Mouse (Mus musculus): ENCODE measurements around the gene Ap5m1. TPM values are rescaled to one million over a fixed set of nuclear protein-coding genes. Genes with fewer than 3 reads are reported as not detected.
A peak's percentile ranks its signal among the peaks of the same experiment; 100 is the strongest.
"Not testable (repeated sequence)": the region's sequence is repeated elsewhere in the genome, so short reads cannot be mapped to it uniquely, and the experiment has no call there.

Gene Ap5m1
- 10 to 100 TPM; 17.1 to 19.3 TPM for total RNA-seq (2021)
- long read RNA-seq, experiment 1, full-length matches to known transcripts: 5 of 8 reads
- long read RNA-seq, experiment 1, partial matches to known transcripts: 0 of 8 reads
- long read RNA-seq, experiment 1, other reads (novel, unspliced or antisense): 3 of 8 reads
- long read RNA-seq, experiment 2, full-length matches to known transcripts: 7 of 13 reads
- long read RNA-seq, experiment 2, partial matches to known transcripts: 0 of 13 reads
- long read RNA-seq, experiment 2, other reads (novel, unspliced or antisense): 6 of 13 reads

DNA sequence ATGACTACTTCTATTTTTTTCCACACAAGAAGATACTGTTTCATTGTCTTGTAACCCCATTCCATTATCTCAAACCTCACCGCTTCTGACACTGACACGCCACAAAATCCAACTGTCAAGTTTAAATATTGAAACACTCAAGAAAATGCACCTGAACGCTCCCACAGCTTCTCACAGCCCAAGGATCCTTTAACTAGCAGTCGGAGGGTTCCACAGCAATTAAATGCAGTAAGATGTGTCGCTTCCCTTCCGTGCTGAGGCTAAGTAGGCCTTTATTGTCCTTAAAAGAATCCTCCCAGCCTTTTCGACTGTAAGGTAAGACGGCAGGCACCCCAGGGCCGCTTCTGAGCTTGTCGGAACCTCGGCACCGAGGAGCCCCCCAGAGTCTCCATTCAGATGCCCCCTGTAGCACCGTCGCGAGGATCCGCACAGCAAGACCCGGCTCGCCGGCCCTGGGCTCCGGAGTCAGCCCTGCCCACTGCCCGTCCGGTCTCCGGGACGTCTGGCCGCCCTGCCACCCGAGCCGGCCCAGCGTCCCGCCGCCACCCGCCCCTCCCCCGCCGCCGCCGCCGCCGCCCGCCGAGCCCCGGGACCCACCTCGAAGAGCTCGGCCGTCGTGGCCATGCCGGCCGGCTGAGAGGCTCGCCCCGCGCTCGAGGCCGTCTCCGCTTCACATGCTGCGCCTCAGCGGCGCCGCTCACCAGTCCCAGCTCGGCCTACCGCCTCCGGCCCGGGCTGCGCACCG, at the start of gene Ap5m1:
TSS of gene Ap5m1 (plus strand) at position 569 of the 745 bp plus-strand sequence.
- DNase-seq (ENCODE audit: low spot score in 2 of 2): peak; percentile 31 to 41

DNA sequence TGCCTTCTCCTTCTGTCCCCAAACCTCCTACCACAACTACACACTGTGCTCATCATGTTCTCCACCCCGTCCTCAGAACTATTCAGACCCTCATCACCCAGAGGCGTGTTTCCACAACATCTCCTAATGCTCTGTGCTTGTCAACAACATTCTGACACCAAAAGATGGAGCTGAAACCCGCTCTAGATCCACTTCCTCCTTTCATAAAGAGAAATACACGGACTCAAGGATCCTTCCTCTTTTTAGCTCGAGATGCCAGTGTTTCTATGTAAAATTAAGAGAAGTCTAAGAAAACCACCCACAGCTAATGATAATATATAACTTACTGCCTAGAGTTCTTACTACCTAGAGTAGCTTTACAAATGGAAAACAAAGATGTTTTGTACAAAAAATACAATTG, 46.1 kb upstream of the Ap5m1 start:
- no peak for DNase-seq (ENCODE audit: low spot score in 2 of 2)

GRCm38 (mm10) chr14:49027040-49027778, 38.7 kb upstream of the Ap5m1 start:
- DNase-seq (ENCODE audit: low spot score in 2 of 2): no peak

DNA sequence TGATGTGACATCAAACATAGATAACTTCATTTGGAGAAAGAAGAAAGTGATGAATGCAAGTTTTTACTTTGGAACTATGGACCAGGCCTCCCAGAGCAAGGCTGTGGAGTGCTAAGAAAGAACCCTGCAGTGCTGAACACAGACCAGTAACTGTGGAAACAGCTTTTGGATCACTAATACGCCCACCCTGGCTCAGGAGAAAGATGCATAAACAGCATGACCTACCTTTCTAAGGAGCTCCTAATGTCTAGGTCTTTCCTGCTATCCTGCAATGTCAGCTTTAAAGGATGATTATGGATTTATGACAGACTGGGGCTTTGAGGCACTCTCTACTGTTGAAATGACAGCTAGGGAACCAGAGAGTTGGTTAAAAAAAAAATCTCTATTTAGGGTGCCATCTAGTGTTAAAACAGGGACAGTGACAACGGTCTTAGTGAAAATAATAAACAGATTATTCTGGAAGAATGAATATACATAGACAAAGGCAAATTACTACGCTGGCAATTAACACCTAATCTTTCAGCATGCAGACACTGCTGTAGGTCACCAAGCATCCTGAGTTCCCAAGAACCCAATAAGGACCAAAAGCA, 38.0 kb upstream of the Ap5m1 start:
- no peak for DNase-seq (ENCODE audit: low spot score in 2 of 2)

DNA sequence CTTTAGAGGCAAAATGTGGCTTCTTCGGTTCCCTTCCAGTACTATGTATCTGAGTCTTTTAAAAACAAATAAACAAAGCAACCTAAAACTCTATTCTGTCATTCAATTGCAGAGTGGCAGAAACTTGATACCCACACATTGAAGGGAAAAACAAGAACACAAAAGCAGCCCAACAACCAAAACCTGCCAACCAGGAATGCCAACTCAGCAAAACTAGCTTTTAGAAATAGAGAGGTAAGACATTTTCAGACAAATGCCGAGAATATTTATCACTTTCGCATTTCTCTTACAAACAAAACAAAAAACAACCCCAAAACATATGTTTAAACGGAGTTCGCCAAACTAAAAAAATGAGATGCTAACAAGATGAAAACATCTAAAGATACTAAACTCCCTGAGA, 36.9 kb upstream of the Ap5m1 start:
- no peak for DNase-seq (ENCODE audit: low spot score in 2 of 2)

- DNase-seq (ENCODE audit: low spot score in 2 of 2): peak in 1 of 2 experiments; percentile 38
Measured at GRCm38 (mm10) chr14:49045610-49046009, 20.3 kb upstream of the Ap5m1 start.

DNA sequence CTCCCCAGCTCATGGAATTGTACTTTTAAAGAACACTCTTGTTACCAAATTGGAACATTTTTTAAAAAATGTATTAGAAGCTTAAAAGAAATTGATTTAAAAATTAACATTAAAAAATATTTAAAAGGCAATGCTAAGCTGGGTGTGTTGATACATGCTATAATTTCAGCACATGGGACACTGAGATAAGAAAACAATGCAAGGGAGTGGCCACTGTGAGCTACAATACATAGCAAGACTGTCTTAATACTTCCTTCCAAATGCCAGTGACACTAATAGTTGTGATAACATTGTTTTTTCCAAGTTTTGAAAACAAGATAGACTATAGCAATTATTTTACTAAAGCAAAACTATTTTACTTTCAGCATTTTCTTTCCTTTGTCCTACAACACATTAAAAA, 16.4 kb upstream of the Ap5m1 start:
- no peak for DNase-seq (ENCODE audit: low spot score in 2 of 2)

DNA sequence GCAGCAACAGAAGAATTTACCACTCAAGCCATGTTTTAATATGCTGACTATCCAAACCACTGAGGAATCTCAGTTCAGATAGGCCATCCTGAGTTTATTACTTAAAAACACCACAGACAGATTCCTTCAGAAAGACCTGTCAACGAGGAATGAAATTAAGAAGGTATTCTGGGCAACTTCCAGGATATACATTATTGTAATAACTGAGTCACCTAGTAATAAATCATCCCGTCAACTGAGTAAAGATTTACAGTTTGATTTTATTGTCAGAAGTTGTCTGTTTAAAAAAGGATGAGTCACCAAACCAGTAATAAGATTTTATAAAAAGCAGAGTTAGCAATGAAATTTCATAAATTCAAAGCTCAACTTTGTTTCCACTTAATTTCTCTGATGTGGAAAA, 2.1 kb upstream of the Ap5m1 start:
- no peak for DNase-seq (ENCODE audit: low spot score in 2 of 2)

DNA sequence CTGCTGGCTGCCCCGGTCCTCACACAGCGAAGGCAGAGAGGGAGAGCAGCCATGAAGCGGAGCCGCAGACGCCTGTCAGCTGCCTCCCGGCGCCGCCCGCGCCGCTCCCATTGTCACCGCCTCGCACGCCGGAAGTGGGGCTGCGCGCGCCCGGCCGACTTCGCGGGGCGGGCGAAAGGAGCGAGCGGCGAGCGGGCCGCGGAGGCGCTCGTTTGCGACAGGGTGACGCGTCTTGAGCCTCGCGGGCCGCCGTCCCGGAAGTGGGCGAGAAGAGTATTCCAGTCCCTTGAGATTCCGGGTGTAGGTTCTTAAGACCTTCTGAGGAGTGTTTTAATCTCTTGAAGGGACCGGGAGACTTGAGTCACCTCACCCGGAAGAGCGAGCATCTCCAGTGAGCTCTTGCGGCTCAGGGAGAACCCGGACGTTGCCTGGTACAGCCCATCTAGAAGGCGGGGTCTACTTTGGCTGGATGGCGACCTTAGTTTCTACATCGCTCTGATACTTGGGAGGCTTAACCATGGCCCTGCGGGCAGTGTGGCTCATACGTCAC, 452 bp downstream of the Ap5m1 start, which contains the start of gene Exoc5:
TSS of gene Exoc5 (minus strand) at position 380 of the 550 bp plus-strand sequence.
- peak; percentile 92 to 97 for DNase-seq (ENCODE audit: low spot score in 2 of 2)

GRCm38 (mm10) chr14:49072837-49073236, 6.9 kb downstream of the Ap5m1 start:
- DNase-seq (ENCODE audit: low spot score in 2 of 2): no peak

GRCm38 (mm10) chr14:49073896-49074295, 8.0 kb downstream of the Ap5m1 start:
- DNase-seq (ENCODE audit: low spot score in 2 of 2): no peak

GRCm38 (mm10) chr14:49074361-49074760, 8.5 kb downstream of the Ap5m1 start:
- no peak for DNase-seq (ENCODE audit: low spot score in 2 of 2)

GRCm38 (mm10) chr14:49078820-49079219, 12.9 kb downstream of the Ap5m1 start:
- no peak for DNase-seq (ENCODE audit: low spot score in 2 of 2)

- no peak for DNase-seq (ENCODE audit: low spot score in 2 of 2)
Measured at GRCm38 (mm10) chr14:49086522-49086921, 20.6 kb downstream of the Ap5m1 start.

DNA sequence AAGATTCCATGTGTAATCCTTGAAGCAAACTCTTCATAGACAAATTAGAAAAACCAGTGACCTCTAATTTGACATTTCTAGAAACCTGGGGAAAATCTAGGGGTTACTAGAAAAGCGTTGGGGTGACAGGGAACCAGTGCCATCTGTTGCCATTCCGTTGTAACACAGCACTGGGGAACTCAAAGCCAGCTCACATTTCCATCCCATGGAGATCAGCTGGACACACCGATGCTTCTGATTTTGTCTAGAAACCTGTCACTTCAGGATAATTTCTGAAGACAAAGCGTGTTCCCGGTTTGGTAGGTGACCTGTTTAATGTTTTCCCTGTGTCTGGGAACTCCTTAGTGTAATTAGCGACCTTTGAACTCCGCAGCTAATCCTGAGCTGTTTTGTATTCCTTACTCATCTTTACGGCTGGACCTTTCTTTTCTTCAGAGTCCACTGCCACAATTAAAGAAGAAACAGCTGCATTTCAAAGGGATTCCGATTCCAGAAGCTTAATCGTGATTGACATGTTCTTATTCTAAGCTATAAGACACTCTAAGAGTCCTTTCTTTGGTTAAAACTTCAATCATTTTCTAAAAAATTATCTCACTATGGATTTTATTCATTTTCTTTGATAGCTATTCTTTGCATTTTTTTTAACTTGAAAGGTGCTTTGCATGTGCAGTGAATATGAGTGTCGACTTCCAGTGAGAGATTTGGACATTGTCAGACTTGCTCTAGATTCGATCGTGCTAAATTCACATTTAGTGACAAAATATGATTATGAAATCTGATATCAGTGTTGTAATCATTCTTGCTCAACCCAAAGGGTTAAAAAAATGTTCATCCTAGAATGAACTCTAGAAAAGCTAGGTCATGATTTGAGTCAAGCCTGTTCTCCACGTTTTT, 22.5 kb downstream of the Ap5m1 start:
- no peak for DNase-seq (ENCODE audit: low spot score in 2 of 2)

GRCm38 (mm10) chr14:49089461-49090058, 23.7 kb downstream of the Ap5m1 start:
- no peak for DNase-seq (ENCODE audit: low spot score in 2 of 2)

DNA sequence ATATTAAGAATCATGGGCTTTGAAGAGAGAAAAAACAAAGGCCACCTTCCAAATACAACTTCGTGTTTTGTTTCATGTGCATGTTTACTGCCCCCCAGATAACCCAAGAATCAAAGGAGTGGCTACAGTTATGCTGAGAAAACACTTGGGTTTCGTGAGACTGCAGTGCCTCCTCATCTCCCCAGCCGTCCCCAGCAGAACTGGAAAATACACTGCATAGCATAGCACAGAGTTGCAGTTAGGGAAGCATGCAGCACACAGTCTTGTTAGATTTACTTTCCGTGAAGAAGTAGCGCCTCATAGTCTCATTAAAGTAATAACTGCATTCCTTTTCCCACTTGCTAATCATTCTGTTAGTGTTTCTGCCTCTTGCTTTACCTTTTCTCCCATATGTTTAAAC, 24.2 kb downstream of the Ap5m1 start:
- no peak for DNase-seq (ENCODE audit: low spot score in 2 of 2)

- no peak for DNase-seq (ENCODE audit: low spot score in 2 of 2)
Measured at GRCm38 (mm10) chr14:49091277-49091676, 25.4 kb downstream of the Ap5m1 start.

DNA sequence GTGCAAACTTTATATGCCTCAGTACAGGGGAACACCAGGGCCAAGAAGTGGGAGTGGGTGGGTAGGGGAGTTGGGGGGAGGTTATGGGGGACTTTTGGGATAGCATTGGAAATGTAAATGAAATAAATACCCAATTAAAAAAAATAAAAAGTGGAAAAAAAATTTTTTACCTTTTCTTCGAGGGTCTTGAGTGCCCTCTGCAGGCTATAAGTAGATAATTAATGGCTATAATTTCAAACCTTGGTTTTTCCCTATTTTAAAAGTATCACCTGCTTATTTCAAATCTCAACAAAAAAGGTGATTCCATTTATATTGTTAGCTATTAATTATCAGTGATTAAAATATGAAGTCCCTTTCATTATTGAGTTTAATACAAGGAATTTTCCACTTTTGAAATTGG, 25.9 kb downstream of the Ap5m1 start:
- DNase-seq (ENCODE audit: low spot score in 2 of 2): not testable (repeated sequence)

- peak; percentile 54 to 66 for DNase-seq (ENCODE audit: low spot score in 2 of 2)
Measured at GRCm38 (mm10) chr14:49118381-49118780, 52.5 kb downstream of the Ap5m1 start.
